Mouse (Mus musculus) brain, embryonic 14.5 days (tissue): ENCODE results near the gene Nacc1.

Experiments
- CTCF ChIP-seq: fragments of 200-500 bp; IDR thresholded peaks from 2 replicates; pipeline ENCODE4 v1.5.1; 2012; ENCODE audit warnings: inconsistent platforms, mild to moderate bottlenecking, moderate library complexity, borderline replicate concordance; ENCODE audit not compliant: insufficient read depth, insufficient read length; ENCODE audit errors: extremely low read depth
- POLR2A ChIP-seq: fragments of 200-500 bp; IDR thresholded peaks from 2 replicates; pipeline ENCODE4 v1.6.1; 2012; ENCODE audit warnings: mild to moderate bottlenecking, inconsistent platforms, borderline replicate concordance; ENCODE audit not compliant: poor library complexity, insufficient read depth, insufficient read length, severe bottlenecking; ENCODE audit errors: extremely low read depth

- no peak for TF ChIP-seq POLR2A
- no peak for TF ChIP-seq CTCF
Measured at GRCm38 (mm10) chr8:84677305-84677704, 10.4 kb downstream of the Nacc1 start.
